Mouse (Mus musculus): ENCODE measurements around the gene Pik3ip1.
A peak's percentile ranks its signal among the peaks of the same experiment; 100 is the strongest.

Pik3ip1 gene

DNA sequence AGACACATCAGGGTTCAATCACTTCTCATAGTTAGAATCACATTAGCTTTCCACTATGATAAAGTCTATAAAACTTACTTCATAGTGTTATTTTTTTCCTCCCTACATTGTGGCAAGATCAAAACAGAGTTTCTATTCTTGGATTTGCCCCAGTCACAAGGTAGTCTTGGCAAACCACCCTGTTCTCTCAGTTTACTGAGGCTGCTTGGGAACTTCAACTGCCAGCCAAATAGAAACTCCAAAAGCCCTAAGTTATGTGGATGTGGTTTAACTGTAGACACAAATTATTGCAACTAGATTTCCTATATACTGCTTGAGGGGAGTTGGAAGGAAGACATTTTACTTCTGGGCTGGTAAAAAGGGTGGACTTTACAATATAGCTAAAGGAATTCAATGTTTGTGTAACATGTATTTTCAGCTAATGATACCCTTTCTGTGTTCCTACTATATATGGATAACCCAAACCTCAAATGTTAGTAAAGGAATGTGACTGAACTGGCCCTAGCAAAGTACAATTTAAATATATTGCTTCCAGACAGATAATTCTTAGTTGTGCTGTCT is at the start of gene Pik3ip1:
Gene Pik3ip1 (plus strand): TSS at position 511 of the 561 bp plus-strand sequence.
- DNase-seq = no peak

DNA sequence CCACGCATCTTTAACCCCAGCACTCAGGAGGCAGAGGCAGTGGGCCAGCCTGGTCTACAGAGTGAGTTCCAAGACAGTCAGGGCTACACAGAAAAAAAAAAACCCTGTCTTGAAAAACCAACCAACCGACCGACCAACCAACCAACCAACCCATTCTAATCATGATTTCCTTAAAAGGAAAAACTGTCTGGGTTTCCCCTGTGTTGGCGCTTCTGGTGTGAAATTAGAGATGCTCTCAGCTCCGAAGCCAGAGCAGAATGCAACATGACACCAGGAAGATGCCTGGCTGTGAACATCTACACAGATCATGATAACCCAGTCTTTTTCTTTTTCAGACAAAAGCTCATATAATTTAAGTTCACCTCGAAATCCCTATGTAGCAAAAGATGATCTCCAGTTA is 47.3 kb upstream of the Pik3ip1 start:
- no peak for DNase-seq

DNA sequence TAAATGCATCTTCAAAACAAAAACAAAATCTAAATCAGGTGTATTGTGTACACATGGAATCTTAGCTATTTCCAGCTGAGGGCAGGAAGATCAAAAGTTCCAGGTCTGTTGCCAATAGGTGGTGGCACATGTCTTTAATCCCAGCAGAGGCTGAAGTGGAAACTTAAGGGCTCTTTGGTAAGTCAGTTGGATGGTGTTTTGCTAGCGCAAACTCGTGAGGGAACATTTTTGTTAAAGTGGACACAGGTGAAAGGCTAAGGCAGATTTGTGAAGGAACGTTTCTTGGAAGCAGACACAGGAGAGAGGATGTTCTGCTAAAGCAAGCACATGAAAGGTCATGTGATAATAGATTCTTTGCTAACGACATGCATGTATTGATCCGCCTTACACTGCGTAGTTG is 46.6 kb upstream of the Pik3ip1 start:
- no peak for DNase-seq

DNA sequence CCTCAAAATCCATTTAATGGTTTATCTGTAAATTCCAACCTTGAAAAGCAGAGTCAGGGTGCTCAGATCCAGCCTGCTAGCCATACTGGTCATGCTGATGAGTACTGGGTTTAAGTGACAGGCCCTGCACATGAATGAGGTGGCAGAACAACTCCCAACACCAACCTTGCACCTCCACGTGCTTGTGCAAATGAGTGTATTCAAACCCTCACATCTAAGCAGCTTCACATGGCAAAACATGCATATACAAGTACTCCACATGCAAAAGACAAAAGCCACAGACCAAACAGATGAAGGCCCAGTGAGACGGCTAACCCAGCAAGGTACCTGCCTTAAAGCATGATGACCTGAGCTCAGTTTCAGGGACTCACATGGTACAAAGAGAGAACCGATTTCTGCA is 44.3 kb upstream of the Pik3ip1 start:
- no peak for DNase-seq

DNA sequence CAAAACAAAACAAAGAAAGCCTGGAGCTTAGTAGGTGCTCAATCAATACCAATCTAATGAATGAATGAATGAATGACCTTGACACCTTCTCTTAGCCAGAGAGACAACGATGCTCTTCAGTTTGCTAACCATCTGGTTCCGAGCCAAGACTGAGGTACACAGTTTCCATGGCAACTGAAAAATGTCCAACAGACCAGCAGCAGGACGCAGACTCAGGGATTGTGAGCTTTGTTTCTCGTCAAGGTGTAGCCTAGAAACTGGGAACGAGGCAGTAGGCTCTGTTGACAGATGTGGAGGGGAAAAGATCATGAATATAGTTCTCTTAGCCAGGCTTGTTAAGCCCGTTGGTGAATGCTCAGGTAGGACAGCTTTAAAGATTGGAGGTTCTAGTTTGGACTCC is 43.1 kb upstream of the Pik3ip1 start:
- peak; percentile 73 for DNase-seq

DNA sequence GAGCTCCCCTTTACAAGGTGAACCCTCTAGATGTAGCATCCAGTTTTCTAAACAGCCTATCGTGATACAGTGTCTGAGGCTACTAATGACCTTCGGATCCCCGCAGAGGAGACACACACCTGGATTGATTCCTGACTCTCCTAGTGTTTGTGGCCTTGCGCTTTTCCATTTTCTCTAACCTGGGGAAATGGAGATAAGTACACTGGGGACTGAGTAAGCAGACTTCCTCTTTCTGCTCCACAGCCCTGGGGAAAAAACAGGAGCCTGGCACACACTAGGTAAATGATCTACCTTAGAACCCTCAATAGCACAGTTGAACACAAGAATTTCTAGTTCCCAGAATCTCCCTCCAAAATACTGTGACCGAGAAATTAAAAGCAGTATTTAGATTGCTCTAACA is 42.3 kb upstream of the Pik3ip1 start:
- DNase-seq = no peak

DNA sequence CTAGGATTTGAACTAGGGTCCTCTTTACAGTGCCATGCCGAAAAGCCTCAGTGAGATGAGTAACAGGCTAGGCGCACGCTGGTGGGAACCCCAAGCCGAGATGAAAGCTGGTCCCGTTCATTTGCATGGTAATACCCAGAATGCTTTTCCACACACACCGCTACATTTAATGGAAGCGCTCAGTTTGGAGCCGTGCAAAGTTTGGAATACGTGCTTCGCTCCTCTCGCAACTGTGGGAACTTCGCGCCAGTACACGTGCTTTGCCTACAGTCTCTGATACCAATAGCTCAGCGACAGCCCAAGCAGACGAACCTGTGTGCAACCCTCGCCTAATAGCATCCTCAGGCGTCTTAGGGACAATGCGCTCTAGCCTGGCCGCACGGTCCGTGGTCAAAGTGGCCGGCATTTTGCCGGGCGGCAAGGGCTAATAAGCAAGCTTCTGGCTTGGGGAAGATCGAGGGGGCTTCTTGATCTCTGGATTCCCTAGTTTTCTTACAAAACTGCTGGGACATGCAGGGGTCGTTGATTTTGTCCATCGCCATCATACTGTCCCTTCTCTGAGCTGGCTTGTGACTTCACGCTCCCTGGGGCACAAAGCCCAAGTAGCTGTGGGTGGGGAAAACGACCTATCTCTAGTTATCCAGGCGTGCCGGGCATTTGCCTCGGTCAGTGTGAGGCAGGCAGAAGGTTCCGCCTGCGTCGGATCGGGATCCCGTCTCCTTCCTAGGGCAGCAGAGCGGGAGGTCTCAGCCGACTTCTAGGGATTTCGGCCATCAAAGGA is 41.5 kb upstream of the Pik3ip1 start, which contains the start of gene Patz1:
Gene Patz1 (plus strand): TSS at position 354 of the 781 bp plus-strand sequence.
- peak; percentile 76 for DNase-seq

DNA sequence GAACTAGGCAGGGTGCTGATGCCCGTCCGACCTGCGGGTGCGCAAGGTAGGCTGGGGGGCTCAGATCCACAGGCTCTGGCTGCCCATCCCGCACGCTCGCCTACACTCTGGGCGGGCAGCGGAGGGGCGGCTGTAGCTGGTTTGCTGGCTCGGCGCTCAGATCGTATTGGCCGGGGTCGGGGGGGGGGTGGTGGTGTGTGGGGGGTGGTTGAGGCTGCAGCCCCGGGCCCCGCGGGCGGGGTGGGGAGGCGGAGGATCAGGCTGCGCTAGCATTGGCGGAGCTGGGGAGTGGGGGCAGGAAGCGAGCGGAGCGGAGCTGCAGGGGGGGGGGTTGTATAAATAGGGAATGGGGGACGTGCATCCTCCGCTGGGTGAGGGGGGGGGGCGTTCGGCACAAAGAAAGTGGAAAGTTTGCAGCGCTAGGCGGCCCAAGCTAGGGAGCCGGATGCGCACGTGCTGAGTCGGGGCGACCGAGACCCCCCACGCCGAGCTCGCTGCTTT is 40.8 kb upstream of the Pik3ip1 start:
- DNase-seq = peak; percentile 80

DNA sequence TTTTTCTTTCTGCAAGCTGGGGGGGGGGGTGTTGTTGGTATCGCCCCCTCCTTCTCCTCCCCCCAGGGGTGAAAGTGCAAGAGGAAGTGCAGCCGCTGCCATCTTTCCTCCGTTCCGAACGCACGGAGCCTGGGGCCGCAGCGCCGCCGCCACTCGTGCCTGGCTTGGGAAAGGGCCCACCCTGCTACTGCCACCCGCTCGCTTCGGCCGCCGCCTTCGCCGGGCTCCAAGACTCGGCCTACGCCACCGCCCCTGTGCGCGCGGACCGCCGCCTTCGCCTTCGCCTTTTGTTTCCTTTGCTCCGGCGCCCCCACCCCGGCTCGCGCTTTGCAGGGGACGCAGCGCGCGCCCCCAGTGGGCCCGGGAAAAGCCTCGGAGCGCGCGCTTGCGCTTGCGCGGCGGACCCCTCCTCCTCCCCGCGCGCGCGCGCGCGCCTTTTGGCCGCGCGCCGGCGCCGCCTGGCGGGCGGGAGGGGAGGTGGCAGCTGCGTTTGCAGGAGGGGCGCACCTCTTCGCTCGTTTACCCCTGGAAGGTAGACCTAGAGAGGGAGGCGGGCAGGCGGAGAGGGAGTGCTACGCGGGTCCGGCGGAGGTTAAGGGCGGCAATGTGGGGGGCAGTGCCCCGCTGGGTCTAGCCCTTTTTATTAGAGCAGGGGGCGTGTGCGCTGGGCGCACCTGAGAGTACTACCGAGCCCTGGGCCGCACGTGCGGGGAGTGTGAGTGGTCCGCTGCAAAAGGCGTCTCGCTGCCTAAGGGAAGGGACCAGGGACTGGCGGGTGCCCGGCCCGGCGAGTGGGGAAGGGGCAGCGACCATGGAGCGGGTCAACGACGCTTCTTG is 40.2 kb upstream of the Pik3ip1 start:
- DNase-seq = peak; percentile 89

DNA sequence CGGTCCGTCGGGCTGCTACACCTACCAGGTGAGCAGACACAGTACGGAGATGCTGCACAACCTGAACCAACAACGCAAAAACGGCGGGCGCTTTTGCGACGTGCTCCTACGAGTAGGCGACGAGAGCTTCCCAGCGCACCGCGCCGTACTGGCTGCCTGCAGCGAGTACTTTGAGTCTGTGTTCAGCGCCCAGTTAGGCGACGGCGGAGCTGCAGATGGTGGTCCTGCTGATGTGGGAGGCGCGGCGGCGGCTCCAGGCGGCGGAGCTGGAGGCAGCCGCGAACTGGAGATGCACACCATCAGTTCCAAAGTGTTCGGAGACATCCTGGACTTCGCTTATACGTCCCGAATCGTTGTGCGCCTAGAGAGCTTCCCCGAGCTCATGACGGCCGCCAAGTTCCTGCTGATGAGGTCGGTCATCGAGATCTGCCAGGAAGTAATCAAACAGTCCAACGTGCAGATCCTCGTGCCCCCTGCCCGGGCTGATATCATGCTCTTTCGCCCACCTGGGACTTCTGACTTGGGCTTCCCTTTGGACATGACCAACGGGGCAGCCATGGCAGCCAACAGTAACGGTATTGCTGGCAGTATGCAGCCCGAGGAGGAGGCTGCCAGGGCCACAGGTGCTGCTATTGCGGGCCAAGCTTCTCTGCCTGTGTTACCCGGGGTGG is 39.4 kb upstream of the Pik3ip1 start:
- DNase-seq = peak; percentile 79

DNA sequence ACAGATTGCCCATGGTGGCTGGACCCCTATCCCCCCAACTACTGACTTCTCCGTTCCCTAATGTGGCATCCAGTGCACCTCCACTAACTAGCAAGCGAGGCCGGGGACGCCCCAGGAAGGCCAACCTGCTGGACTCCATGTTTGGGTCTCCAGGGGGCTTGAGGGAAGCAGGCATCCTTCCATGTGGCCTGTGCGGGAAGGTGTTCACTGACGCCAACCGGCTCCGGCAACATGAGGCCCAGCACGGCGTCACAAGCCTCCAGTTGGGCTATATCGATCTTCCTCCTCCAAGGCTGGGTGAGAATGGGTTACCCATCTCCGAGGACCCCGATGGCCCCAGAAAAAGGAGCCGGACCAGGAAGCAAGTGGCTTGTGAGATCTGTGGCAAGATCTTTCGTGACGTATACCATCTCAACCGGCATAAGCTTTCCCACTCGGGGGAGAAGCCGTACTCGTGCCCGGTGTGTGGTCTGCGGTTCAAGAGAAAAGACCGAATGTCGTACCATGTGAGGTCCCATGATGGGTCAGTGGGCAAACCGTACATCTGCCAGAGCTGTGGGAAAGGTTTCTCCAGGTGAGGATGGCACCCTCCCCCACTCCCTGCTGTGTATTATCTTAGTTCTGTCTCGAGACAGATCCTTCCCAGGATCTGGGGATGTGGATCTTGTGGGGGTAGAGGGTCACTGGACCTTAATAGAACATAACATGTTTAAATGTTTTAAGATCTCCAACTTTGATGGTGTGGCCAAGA is 38.7 kb upstream of the Pik3ip1 start:
- no peak for DNase-seq

DNA sequence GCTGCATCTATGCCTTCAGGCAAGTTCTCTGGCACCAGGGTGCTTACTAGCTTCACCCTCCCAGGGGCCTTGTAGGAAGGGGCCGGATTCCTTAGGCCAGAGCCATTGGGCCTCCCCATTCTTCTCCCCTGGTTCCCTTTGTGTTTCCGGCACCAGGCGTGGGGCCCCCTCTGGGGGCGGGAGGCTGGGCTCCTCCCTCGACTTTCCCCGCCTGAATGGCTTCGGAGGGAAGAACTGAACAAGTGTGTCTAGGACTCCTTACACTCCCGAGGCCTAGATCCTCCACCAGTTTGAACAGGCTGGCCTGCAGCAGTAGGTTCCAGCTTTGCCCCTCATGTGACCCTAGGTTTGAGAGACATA is 38.2 kb upstream of the Pik3ip1 start:
- DNase-seq = peak; percentile 52

DNA sequence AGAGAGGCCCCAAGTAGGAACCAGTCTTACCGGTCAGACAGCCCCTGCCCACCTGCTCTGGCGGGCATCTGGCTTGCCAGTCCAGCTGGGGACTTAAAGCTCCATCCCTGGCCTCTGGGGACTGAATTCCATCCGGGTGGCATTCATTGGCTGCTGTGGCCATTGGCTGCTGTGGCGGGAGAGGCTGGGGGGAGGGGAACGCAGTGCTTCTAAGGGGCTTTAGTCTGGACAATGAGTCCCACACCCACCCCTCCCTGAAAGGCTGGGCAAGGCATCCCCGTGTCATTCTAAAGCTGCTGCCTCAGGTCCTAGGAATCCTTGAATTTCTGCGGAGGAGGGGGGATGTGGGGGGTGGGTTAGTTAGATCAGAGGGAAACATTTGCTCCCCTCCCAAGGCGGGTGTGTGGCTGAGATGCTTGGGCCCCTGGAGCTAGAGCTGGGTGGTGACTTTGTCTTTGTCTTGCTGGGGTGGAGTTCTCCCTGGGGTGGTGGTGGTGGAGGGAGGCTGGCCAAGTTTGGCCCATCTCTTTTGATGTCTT is 37.4 kb upstream of the Pik3ip1 start:
- DNase-seq = peak; percentile 55

DNA sequence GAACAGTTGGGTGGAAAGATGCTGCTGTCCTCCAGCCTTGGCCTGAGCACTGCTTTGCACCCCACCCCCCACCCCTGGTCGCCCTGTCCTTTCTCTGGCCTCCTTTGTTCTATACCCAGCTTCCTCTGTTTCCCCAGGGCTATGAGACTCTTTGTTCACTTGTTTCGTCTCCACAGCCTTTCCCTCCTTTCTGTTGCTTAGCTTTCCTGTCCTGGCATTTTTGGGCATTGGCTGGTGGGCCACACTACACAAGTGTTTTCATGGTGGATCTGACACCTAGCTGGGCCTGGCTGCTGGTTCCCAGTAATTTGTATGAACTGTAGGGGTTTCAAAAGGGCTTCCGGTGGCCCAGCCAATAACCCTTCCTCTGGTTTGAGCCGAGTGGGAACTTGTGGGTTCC is 36.8 kb upstream of the Pik3ip1 start:
- DNase-seq = no peak

DNA sequence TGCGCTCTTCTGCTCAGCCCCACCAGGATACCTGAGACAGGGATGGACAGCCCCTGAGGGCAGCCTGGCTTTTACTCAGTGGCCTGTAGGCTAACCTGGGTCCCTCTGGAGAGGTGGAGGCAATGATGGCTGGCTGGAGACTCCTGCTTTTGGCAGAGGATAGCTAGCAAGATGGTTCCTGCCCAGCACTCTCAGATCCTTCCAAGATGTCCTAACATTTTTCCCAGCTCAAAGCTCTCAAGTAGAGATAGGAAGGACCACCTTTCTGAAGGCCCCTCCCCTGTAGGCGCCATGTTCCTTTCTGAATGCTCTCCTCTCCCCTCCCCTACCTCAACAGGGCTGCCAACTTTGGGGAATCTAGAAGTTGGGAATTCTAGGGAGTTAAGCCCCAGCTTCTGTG is 35.6 kb upstream of the Pik3ip1 start:
- DNase-seq = peak; percentile 25

DNA sequence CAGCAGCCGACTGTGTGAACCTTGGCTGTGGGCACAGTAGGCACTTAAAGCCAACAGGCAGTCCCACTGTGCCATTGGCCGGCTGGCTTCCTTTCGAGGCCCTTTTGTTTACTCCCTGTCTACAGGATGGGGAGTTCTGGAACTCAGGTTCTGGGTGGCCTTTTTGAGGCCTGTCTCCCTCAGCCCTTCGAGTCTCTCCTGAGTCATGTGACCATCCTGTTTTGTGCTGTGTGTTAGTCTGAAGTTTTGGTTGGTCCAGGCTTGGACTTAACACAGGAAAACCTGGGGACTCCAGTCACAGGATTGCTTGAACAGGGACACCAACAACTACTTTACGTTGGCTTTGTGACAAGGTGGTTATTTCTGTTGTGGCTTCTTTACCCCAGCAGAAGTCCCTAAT is 34.1 kb upstream of the Pik3ip1 start:
- DNase-seq = no peak

DNA sequence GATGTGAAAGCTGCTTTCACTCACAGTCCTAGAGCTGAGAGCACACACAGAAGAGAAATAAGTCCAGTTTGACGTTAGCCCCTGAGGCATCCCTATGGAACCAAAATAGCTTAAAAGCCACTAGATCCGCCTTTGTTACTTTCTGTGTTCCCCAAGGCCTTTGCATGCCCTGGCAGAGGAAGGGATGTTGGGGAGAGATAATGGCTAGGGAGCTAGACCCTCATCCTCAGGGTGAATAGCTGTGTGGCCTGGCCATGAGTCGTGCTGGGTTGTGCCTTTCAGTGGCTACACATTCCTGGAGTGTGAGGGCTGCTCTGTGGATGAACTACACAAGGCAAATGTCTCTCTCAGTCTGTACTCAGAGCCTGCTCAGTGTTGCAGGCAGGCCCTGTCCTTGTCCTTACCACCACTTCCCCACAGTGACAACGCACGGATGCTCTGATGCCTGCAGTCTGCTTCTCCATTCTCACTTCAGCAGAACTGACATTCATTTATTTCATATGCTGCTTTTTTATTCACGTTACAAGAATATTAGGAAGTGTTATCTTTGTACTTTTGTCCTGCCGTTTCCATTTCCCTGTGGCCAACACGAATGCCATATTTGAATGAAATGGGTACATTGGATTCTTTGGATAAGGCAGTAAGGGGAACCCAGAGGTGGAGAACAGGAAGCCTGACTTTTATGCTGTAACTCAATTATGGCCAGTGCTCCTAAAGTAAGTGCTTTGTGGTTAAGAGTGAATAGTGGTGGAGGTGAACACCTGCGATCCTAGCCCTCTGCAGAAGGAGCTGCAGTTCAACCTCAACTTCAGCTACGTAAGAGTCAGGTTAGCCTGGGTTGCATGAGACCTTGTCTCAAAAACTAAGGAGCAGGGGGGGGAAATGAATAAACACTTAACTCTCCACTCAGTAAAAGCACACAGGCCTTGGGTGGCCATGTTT is 32.1 kb upstream of the Pik3ip1 start:
- no peak for DNase-seq

DNA sequence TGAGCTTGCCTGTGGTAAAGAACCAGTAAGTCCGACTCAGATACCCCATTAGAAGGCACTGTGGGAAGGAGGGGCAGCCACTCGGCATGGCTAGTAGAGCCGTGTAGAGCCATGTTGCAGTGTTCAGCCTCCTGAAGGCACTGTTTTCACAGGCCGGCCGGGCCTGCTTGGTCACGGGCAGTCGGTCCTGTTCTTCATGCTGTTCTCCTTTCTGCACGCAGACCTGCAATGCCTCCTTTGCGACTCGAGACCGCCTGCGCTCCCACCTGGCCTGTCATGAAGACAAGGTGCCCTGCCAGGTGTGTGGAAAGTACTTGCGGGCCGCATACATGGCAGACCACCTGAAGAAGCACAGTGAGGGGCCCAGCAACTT is 31.4 kb upstream of the Pik3ip1 start:
- DNase-seq = no peak

DNA sequence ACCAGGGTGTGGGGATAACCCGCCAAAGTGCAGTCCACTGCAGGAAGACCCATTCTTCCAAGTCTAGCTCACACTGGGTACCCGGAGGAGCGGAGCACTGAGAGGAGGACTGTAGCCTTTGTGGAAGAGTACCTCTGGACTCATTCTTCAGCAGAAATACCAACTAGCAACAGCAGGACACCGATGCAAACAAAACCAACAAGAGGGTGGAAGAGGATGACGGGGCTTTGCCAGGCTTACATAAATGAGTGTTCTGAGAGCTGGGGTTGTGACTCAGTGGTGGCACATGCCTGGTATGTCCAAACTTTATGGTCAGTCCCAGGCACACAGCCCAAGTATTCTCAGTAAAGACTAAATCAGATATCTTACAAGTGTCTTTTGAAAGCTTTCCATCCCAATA is 29.1 kb upstream of the Pik3ip1 start:
- no peak for DNase-seq

DNA sequence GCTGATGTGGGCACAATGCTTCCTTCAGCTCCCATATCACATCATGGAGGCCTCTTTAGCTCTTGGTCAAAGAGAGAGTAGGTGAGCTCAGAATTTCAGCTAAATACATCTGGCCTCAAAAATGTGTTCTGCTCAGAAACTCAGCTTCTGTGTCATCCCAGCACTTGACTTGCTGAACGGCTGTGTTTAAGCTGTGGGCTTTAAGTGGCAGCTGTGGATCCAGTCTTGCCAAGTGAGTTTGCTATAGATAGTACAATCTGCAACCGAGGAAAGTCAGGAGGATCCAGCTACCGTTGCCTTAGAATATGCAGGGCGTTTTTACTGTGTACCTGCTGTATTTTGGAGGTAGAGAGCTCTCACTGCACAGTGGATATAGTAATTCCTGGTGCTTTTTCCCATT is 27.8 kb upstream of the Pik3ip1 start:
- no peak for DNase-seq

DNA sequence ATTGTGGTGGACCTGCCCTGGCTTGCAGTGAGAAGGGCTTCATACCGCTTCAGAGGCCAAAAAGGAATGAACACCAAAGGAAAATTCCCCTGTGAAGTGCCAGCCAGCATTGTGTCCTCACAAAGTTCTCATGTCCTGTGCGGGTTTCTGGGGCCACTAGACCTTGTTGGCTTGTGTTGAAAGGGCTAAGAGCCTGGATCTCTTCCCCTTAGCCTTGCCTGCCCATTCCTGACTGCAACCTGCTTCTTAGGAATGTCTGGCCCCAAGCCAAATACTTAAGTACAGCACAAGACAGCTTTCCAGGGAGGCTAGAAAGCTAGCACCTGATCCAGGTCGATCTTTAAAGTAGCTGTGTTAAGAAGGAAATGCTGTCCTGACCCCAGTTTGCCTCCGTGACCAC is 27.4 kb upstream of the Pik3ip1 start:
- DNase-seq = no peak
